Mouse (Mus musculus): ENCODE measurements around the gene Slc4a1. TPM values are rescaled to one million over a fixed set of nuclear protein-coding genes. Genes with fewer than 3 reads are reported as not detected.
"Not testable (repeated sequence)": the region's sequence is repeated elsewhere in the genome, so short reads cannot be mapped to it uniquely, and the experiment has no call there.

Gene Slc4a1
- polyA plus RNA-seq (2015; fragmentation: Nextera tagmentation; extraction: Ambion mirVana): 1,073 and 1,144 TPM in 2 replicates

DNA sequence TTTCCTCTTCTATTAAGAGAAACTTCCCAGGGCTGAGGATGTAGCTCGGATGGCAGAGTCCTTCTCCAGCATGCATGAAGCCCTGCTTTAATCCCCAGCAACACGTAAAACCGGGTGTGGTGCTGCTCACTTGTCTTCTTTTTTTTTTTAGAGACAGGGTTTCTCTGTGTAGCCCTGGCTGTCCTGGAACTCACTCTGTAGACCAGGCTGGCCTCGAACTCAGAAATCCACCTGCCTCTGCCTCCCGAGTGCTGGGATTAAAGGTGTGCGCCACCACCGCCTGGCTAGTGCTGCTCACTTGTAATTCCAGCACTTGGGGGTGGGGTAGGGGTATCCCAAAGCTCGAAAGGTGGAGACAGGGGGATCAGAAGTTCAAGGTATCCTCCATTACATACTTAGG, at the start of gene Slc4a1:
TSS of gene Slc4a1 (minus strand) at position 101 of the 400 bp plus-strand sequence.
- not testable (repeated sequence) for ATAC-seq (ENCODE audit: low read depth); H3K27me3 ChIP-seq (ENCODE audit: control insufficient read depth, insufficient read depth, low read depth, low read length); H3K9me3 ChIP-seq (replicated peaks; ENCODE audit: control insufficient read depth, low read length)
- Histone ChIP-seq H3K4me2 (ENCODE audit: low read depth, low read length) (peak within 1 kb of the TSS; percentile 87), H3K9ac (ENCODE audit: low read depth, low read length) (peak within 1 kb of the TSS; percentile 92), H3K36me3 (ENCODE audit: control insufficient read depth, insufficient read depth) (peaks cover 20% of the 10 kb centered on the region), H3K4me1 (ENCODE audit: control insufficient read depth, low read depth, low read length) (peaks cover 59% of the 10 kb centered on the region), H3K4me3 (ENCODE audit: low read depth, low read length) (peak within 1 kb of the TSS; percentile 76), H3K27ac (ENCODE audit: low read length) (peak within 1 kb of the TSS; percentile 99)
- 56% methylated on average over 8 of the region's 8 CpGs for WGBS (ENCODE audit: insufficient replicate concordance)

DNA sequence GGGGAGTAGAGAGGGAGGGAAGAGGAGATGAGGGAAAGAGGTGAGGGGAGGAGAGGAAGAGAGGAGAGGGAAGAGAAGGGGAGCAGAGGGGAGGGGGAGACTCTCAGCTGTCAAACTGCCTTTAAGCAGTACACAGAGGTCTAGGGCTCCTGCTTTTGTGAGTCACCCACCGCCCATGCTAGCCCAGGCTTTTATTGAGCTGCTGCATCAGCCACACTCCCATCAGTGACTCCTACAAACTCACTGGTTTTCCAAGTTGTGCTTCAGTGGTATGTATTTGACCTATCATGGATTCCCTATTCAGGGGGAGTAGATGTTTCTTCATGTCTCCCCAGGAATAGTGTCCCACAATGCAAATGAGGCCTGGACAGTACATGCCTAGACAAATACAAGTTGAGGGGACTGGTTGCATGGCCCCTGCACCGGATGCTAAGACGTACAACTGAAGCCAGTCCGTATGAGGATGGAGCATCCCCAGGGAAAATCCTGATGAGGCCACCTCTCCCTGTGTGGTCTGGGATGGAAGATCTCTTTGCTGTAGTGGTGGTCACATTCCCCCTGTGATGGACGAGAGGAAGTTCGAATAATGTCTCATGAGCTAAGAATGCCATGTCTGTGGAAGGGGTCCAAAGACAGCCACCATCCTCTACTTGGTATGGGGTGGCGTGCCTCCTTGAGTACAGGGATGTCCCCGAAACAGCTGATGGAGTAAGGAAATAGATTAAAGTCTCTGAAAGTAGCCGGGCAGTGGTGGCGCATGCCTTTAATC, 49.2 kb upstream of the Slc4a1 start:
- H3K4me2 ChIP-seq (ENCODE audit: low read depth, low read length): no peak overlapping the region
- H3K9me3 ChIP-seq (replicated peaks; ENCODE audit: control insufficient read depth, low read length): no peaks in the 10 kb centered on the region
- peaks cover 10% of the 10 kb centered on the region for H3K27me3 ChIP-seq (ENCODE audit: control insufficient read depth, insufficient read depth, low read depth, low read length)
- no peak overlapping the region for H3K9ac ChIP-seq (ENCODE audit: low read depth, low read length)
- H3K36me3 ChIP-seq (ENCODE audit: control insufficient read depth, insufficient read depth): no peaks in the 10 kb centered on the region
- peaks cover 10% of the 10 kb centered on the region for H3K4me1 ChIP-seq (ENCODE audit: control insufficient read depth, low read depth, low read length)
- ATAC-seq (ENCODE audit: low read depth): no peak
- WGBS (ENCODE audit: insufficient replicate concordance): 64% methylated on average over 10 of the region's 10 CpGs
- no peak overlapping the region for H3K27ac ChIP-seq (ENCODE audit: low read length)
- H3K4me3 ChIP-seq (ENCODE audit: low read depth, low read length): no peak overlapping the region

DNA sequence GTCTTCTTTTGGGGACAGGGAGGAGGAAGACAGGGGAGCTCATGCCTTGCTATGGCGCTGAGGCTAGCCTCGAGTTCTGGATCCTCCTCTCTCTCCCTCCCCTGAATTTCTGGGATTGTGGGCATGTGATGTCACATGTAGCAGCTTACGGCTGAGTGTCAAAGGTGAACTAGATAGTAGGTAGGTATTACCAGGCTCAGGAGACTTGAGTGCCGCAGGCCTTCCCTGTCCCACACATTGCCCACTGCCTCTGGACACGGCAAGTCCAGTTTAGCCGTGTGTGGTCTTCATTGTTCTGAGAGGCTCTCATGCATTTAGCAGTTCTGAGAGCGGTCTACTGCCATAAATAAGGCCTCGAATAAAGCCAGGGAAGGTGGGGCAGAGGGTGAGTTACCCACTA, 47.1 kb upstream of the Slc4a1 start:
- Histone ChIP-seq H3K27me3 (ENCODE audit: control insufficient read depth, insufficient read depth, low read depth, low read length) (peaks cover 10% of the 10 kb centered on the region), H3K4me1 (ENCODE audit: control insufficient read depth, low read depth, low read length) (peaks cover 22% of the 10 kb centered on the region), H3K4me2 (ENCODE audit: low read depth, low read length) (no peak overlapping the region), H3K9ac (ENCODE audit: low read depth, low read length) (no peak overlapping the region), H3K9me3 (replicated peaks; ENCODE audit: control insufficient read depth, low read length) (no peaks in the 10 kb centered on the region), H3K36me3 (ENCODE audit: control insufficient read depth, insufficient read depth) (no peaks in the 10 kb centered on the region), H3K27ac (ENCODE audit: low read length) (no peak overlapping the region), H3K4me3 (ENCODE audit: low read depth, low read length) (no peak overlapping the region)
- ATAC-seq (ENCODE audit: low read depth): no peak
- 65% methylated on average over 8 of the region's 8 CpGs for WGBS (ENCODE audit: insufficient replicate concordance)

DNA sequence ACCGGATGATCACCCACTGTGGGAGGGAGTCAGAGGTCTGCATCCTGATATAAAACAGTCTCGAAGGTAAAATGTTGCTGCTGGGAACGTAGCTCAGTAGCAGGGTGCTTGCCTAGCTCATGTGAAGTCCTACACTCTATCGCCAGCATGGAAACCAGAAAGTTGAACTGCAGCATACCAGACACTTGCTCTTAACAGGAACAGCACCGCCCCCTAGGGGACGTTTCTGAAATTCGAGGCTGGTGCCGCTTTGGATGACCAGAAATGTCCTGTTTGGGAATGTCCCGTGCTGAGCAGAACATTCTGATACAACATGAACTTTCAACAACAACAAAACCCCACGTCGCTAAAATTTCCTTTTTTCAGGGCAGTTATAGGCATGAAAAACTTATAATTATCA, 45.7 kb upstream of the Slc4a1 start:
- Histone ChIP-seq H3K27me3 (ENCODE audit: control insufficient read depth, insufficient read depth, low read depth, low read length) (peaks cover 10% of the 10 kb centered on the region; the same call in 1 of the 2 replicates), H3K36me3 (ENCODE audit: control insufficient read depth, insufficient read depth) (no peaks in the 10 kb centered on the region), H3K9me3 (replicated peaks; ENCODE audit: control insufficient read depth, low read length) (no peaks in the 10 kb centered on the region), H3K4me3 (ENCODE audit: low read depth, low read length) (no peak overlapping the region), H3K4me2 (ENCODE audit: low read depth, low read length) (peak overlapping the region; percentile 4; the same call in 1 of the 2 replicates), H3K9ac (ENCODE audit: low read depth, low read length) (no peak overlapping the region), H3K4me1 (ENCODE audit: control insufficient read depth, low read depth, low read length) (peaks cover 22% of the 10 kb centered on the region), H3K27ac (ENCODE audit: low read length) (peak overlapping the region; percentile 7; the same call in 1 of the 2 replicates)
- 9% methylated on average over 11 of the region's 11 CpGs for WGBS (ENCODE audit: insufficient replicate concordance)
- no peak for ATAC-seq (ENCODE audit: low read depth)

DNA sequence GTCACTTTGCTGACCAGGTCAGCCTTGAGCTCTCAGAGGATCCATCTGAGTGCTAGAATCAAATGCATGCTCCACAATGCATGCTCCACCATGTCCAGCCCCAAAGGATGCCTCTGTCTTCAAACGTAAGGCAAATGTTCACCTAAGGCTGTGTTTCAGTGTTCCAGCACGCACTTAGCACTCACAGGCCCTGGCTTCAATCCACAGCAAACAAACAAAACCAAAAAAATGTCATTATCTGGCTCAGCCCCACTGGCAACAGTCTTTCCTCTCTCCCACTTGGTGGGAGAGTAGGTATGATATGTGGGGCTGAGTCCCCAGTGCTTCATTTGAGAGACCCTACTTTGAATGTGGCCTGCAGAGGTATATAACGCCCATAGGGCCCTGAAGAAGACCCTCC, 45.1 kb upstream of the Slc4a1 start:
- peaks cover 10% of the 10 kb centered on the region; the same call in 1 of the 2 replicates for H3K27me3 ChIP-seq (ENCODE audit: control insufficient read depth, insufficient read depth, low read depth, low read length)
- H3K9me3 ChIP-seq (replicated peaks; ENCODE audit: control insufficient read depth, low read length): no peaks in the 10 kb centered on the region
- peak overlapping the region; percentile 6; the same call in 1 of the 2 replicates for H3K9ac ChIP-seq (ENCODE audit: low read depth, low read length)
- H3K4me1 ChIP-seq (ENCODE audit: control insufficient read depth, low read depth, low read length): peaks cover 27% of the 10 kb centered on the region
- ATAC-seq (ENCODE audit: low read depth): no peak
- H3K4me3 ChIP-seq (ENCODE audit: low read depth, low read length): no peak overlapping the region
- H3K4me2 ChIP-seq (ENCODE audit: low read depth, low read length): peak overlapping the region; percentile 4; the same call in 1 of the 2 replicates
- 60% methylated on average over 3 of the region's 3 CpGs for WGBS (ENCODE audit: insufficient replicate concordance)
- H3K27ac ChIP-seq (ENCODE audit: low read length): peak overlapping the region; percentile 7
- H3K36me3 ChIP-seq (ENCODE audit: control insufficient read depth, insufficient read depth): no peaks in the 10 kb centered on the region

DNA sequence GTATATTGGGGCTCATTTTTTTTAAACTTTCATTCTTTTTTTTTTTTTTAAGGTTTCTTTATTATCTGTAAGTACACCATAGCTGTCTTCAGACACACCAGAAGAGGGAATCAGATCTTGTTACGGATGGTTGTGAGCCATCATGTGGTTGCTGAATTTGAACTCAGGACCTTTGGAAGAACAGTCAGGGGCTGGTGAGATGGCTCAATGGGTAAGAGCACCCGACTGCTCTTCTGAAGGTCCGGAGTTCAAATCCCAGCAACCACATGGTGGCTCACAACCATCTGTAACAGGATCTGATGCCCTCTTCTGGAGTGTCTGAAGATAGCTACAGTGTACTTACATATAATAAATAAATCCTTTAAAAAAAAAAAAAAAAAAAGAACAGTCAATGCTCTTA, 44.3 kb upstream of the Slc4a1 start:
- WGBS (ENCODE audit: insufficient replicate concordance): 76% methylated on average over 3 of the region's 3 CpGs
- not testable (repeated sequence) for H3K9ac ChIP-seq (ENCODE audit: low read depth, low read length); H3K27me3 ChIP-seq (ENCODE audit: control insufficient read depth, insufficient read depth, low read depth, low read length); ATAC-seq (ENCODE audit: low read depth); H3K4me3 ChIP-seq (ENCODE audit: low read depth, low read length); H3K9me3 ChIP-seq (replicated peaks; ENCODE audit: control insufficient read depth, low read length); H3K4me2 ChIP-seq (ENCODE audit: low read depth, low read length); H3K36me3 ChIP-seq (ENCODE audit: control insufficient read depth, insufficient read depth)
- Histone ChIP-seq H3K27ac (ENCODE audit: low read length) (peak overlapping the region; percentile 95), H3K4me1 (ENCODE audit: control insufficient read depth, low read depth, low read length) (peaks cover 34% of the 10 kb centered on the region)

DNA sequence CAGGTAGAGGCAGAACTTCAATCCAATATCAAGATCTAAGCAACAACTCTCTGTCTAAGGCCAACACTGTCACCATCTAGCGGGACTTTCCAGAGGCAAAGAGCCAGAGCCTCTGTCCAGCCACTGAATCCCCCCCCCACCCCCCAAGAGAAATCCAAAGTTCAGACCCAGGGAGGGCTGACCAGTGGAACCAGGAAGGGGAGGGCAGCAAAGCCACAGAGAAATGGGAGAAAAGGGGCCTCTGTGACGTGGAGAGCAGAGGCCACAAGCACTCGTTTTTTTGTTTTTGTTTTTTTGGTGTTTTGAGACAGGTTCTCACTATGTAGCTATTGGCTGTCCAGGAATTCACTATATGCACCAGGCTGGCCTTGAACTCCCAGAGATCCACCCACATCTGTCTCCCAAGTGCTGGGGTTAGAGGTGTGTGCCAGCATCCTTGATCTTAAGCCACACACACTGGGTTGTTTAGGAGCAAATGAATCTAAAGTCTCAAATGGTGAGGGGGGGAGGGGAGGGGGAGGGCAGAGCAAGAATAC, 43.9 kb upstream of the Slc4a1 start:
- Histone ChIP-seq H3K9ac (ENCODE audit: low read depth, low read length) (peak overlapping the region; percentile 38), H3K4me2 (ENCODE audit: low read depth, low read length) (peak overlapping the region; percentile 94), H3K9me3 (replicated peaks; ENCODE audit: control insufficient read depth, low read length) (no peaks in the 10 kb centered on the region), H3K4me3 (ENCODE audit: low read depth, low read length) (no peak overlapping the region), H3K27ac (ENCODE audit: low read length) (peak overlapping the region; percentile 95), H3K4me1 (ENCODE audit: control insufficient read depth, low read depth, low read length) (peaks cover 39% of the 10 kb centered on the region), H3K27me3 (ENCODE audit: control insufficient read depth, insufficient read depth, low read depth, low read length) (peaks cover 4% of the 10 kb centered on the region; the same call in 1 of the 2 replicates), H3K36me3 (ENCODE audit: control insufficient read depth, insufficient read depth) (peaks cover 11% of the 10 kb centered on the region; the same call in 1 of the 2 replicates)
- WGBS (ENCODE audit: insufficient replicate concordance): 59% methylated on average over 3 of the region's 3 CpGs
- no peak for ATAC-seq (ENCODE audit: low read depth)

DNA sequence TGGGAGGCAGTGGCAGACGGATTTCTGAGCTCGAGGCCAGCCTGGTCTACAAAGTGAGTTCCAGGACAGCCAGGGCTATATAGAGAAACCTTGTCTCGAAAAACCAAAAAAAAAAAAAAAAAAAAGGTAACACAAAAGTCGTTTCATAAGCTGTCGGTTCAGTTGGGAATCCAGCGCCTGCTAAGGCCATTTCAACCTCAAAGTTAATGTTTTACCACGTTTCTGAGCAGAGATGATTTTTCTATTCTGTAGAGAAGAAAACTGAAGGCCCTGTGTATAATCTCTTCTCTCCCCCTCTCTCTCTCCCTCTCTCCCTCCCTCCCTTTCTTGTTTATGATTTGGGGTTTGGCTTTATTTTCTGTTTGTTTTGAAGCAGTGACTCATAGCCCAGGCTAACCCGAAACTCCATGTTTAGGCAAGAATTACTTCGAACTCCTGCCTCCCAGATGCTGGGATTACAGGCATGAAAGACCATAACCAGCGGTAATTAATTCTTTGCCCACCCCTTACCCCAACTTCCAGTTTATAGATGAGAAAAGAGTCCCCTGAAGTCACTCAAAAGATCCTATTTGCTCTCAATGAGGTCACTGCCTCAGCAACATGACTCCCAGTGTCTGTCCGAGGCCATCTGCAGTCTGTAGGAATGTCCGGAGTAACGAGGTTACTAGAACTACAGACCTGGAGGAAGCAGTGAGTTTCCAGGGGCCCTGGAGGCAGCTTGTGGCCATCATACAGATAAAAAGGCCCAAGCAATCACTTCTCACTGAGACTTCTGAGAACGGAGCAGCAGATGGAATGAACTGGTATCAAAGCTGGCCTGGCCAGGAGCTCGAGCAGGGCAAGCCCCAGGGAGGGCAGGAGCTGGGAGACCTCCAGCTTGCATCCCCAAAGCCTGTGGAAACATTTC, 43.1 kb upstream of the Slc4a1 start:
- 33% methylated on average over 15 of the region's 15 CpGs for WGBS (ENCODE audit: insufficient replicate concordance)
- Histone ChIP-seq H3K4me1 (ENCODE audit: control insufficient read depth, low read depth, low read length) (peaks cover 46% of the 10 kb centered on the region), H3K4me2 (ENCODE audit: low read depth, low read length) (peak overlapping the region; percentile 94), H3K27ac (ENCODE audit: low read length) (peak overlapping the region; percentile 95), H3K27me3 (ENCODE audit: control insufficient read depth, insufficient read depth, low read depth, low read length) (peaks cover 4% of the 10 kb centered on the region; the same call in 1 of the 2 replicates), H3K4me3 (ENCODE audit: low read depth, low read length) (peak overlapping the region; percentile 79), H3K9me3 (replicated peaks; ENCODE audit: control insufficient read depth, low read length) (no peaks in the 10 kb centered on the region), H3K9ac (ENCODE audit: low read depth, low read length) (peak overlapping the region; percentile 38), H3K36me3 (ENCODE audit: control insufficient read depth, insufficient read depth) (peaks cover 18% of the 10 kb centered on the region)
- no peak for ATAC-seq (ENCODE audit: low read depth)
